Mouse (Mus musculus): ENCODE measurements around the gene Prune2.

GRCm38 (mm10) chr19:17096338-17096737 lies 140.4 kb downstream of the Prune2 start:
- TF ChIP-seq EP300 (IDR thresholded peaks at IDR 0.05) (no peak), CTCF (IDR thresholded peaks at IDR 0.05) (no peak)
